Mouse (Mus musculus): Measurements from ENCODE around the gene Tbc1d8b. TPM values are rescaled to one million over a fixed set of nuclear protein-coding genes. Genes with fewer than 3 reads are reported as not detected.

Tbc1d8b gene
- total RNA-seq, 1 experiment from 2014 or later, result 7.3 TPM

GRCm38 (mm10) chrX:139775084-139775612, 90.4 kb downstream of the Tbc1d8b start:
- no peak for ATAC-seq (ENCODE audit: extremely low read depth, insufficient number of reproducible peaks, low FRiP score, poor library complexity, severe bottlenecking)

- no peak for ATAC-seq (ENCODE audit: extremely low read depth, insufficient number of reproducible peaks, low FRiP score, poor library complexity, severe bottlenecking)
Observed at GRCm38 (mm10) chrX:139777357-139777756, 92.6 kb downstream of the Tbc1d8b start.

GRCm38 (mm10) chrX:139778886-139779285, 94.1 kb downstream of the Tbc1d8b start:
- ATAC-seq (ENCODE audit: extremely low read depth, insufficient number of reproducible peaks, low FRiP score, poor library complexity, severe bottlenecking), result no peak

- ATAC-seq (ENCODE audit: extremely low read depth, insufficient number of reproducible peaks, low FRiP score, poor library complexity, severe bottlenecking), result no peak
Observed at GRCm38 (mm10) chrX:139779401-139779800, 94.6 kb downstream of the Tbc1d8b start.

GRCm38 (mm10) chrX:139780988-139781387, 96.2 kb downstream of the Tbc1d8b start:
- no peak for ATAC-seq (ENCODE audit: extremely low read depth, insufficient number of reproducible peaks, low FRiP score, poor library complexity, severe bottlenecking)

GRCm38 (mm10) chrX:139781563-139781962, 96.8 kb downstream of the Tbc1d8b start:
- no peak for ATAC-seq (ENCODE audit: extremely low read depth, insufficient number of reproducible peaks, low FRiP score, poor library complexity, severe bottlenecking)

GRCm38 (mm10) chrX:139782278-139783044, 97.7 kb downstream of the Tbc1d8b start, which contains the start of gene Ripply1:
Ripply1 (minus strand) TSS chrX:139782353.
- no peak for ATAC-seq (ENCODE audit: extremely low read depth, insufficient number of reproducible peaks, low FRiP score, poor library complexity, severe bottlenecking)

- no peak for ATAC-seq (ENCODE audit: extremely low read depth, insufficient number of reproducible peaks, low FRiP score, poor library complexity, severe bottlenecking)
Observed at GRCm38 (mm10) chrX:139783045-139783422, 98.2 kb downstream of the Tbc1d8b start.

GRCm38 (mm10) chrX:139785764-139786163, 101.0 kb downstream of the Tbc1d8b start:
- ATAC-seq (ENCODE audit: extremely low read depth, insufficient number of reproducible peaks, low FRiP score, poor library complexity, severe bottlenecking), result no peak

GRCm38 (mm10) chrX:139794072-139794845, 109.5 kb downstream of the Tbc1d8b start:
- ATAC-seq (ENCODE audit: extremely low read depth, insufficient number of reproducible peaks, low FRiP score, poor library complexity, severe bottlenecking), result no peak

GRCm38 (mm10) chrX:139796037-139796436, 111.2 kb downstream of the Tbc1d8b start:
- no peak for ATAC-seq (ENCODE audit: extremely low read depth, insufficient number of reproducible peaks, low FRiP score, poor library complexity, severe bottlenecking)

- ATAC-seq (ENCODE audit: extremely low read depth, insufficient number of reproducible peaks, low FRiP score, poor library complexity, severe bottlenecking), result no peak
Observed at GRCm38 (mm10) chrX:139797875-139798274, 113.1 kb downstream of the Tbc1d8b start.

- no peak for ATAC-seq (ENCODE audit: extremely low read depth, insufficient number of reproducible peaks, low FRiP score, poor library complexity, severe bottlenecking)
Observed at GRCm38 (mm10) chrX:139799953-139800352, 115.2 kb downstream of the Tbc1d8b start.

GRCm38 (mm10) chrX:139800406-139800878, 115.6 kb downstream of the Tbc1d8b start, which contains the start of gene Cldn2:
Cldn2 (plus strand) TSS chrX:139800828.
- no peak for ATAC-seq (ENCODE audit: extremely low read depth, insufficient number of reproducible peaks, low FRiP score, poor library complexity, severe bottlenecking)

Other genes with a start within 250 kb of the Tbc1d8b start
- 0.12 TPM in 1 of 2 replicates, not detected in the other for gene D330045A20Rik, start 204.6 kb upstream of the Tbc1d8b start, total RNA-seq (2017)
- gene Rnf128, start 121.7 kb upstream of the Tbc1d8b start, total RNA-seq (2017), result 2.8 and 3.3 TPM in 2 replicates
- gene Gm15013, start 29.5 kb downstream of the Tbc1d8b start, total RNA-seq (2017), result not detected in 2 replicates
- gene Ripply1, start 97.4 kb downstream of the Tbc1d8b start, total RNA-seq (2017), result not detected in 2 replicates
- not detected in 2 replicates for gene Cldn2, start 115.8 kb downstream of the Tbc1d8b start, total RNA-seq (2017)
- gene Morc4, start 186.7 kb downstream of the Tbc1d8b start, total RNA-seq (2017), result 0.47 TPM in 1 of 2 replicates, not detected in the other